Mouse (Mus musculus): ENCODE results near the gene Gaa. TPM values are rescaled to one million over a fixed set of nuclear protein-coding genes. Genes with fewer than 3 reads are reported as not detected.
"Not testable (repeated sequence)": the region's sequence is repeated elsewhere in the genome, so short reads cannot be mapped to it uniquely, and the experiment has no call there.

Gene Gaa
- polyA plus RNA-seq, 1 experiment, result 46.2 TPM

DNA sequence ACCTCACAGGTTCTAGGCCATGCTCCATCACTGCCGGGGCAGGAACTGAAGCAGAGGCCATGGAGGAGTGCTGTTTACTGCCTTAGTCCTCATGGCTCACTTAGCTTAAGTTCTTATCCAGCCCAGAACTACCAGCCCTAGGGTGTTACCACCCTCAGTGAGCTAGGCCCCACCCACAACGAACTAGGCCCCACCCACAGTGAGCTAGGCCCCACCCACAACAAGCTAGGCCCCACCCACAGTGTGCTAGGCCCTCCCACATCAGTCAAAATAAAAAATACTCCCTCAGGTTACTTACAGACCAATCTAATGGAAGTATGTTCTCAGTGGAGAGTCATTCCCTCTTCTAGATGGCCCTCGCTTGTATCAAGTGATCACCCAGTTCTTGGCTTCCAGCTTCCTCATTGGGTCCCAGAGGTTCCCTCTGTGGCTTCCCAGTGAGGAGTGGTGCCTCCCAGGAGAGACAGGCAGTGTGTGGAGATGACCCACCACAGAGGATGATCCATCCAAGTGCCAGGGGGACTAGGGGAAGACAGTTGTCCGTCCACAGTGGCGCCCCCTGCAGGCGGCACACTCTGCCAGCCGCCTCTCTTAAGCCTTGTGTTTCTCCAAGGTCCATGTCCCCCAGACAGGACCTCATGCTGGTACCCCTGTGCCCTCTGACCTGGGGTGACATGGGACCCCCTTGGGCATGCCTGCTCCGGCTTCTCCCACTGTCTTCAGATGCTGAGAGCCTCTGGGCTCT is 5.7 kb downstream of the Gaa start:
- Histone ChIP-seq H3K27ac (ENCODE audit: control insufficient read depth, insufficient read depth, low read depth, low read length) (no peak overlapping the region), H3K36me3 (ENCODE audit: control insufficient read depth, insufficient read depth, low read length) (no peaks in the 10 kb centered on the region), H3K27me3 (ENCODE audit: control insufficient read depth, insufficient read depth, low read length) (no peaks in the 10 kb centered on the region), H3K4me3 (ENCODE audit: control insufficient read depth, low read depth, low read length) (no peak overlapping the region), H3K4me1 (ENCODE audit: control insufficient read depth, insufficient read depth, low read length) (peaks cover 3% of the 10 kb centered on the region)
- TF ChIP-seq CTCF (IDR thresholded peaks at IDR 0.05; ENCODE audit: control insufficient read depth, insufficient read depth, insufficient replicate concordance, low read depth, low read length), result peak; percentile 69
- no peak for TF ChIP-seq POLR2A (IDR thresholded peaks at IDR 0.05; ENCODE audit: control insufficient read depth, low read depth, low read length)

DNA sequence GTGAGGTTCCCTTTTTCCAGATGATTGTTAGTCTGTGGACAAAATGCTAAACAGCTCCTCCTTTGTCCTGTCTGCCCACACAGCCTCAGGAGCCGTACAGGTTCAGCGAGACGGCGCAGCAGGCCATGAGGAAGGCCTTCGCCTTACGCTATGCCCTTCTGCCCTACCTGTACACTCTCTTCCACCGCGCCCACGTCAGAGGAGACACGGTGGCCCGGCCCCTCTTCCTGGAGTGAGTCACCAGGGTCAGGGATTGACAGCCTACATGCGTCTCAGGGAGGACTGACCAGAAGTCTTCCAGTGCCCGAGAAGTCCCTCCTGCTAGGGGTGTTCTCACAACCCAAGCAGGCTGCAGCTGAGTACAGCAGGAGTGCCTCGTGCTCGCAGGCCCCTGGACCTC is 13.3 kb downstream of the Gaa start:
- no peak overlapping the region for H3K4me3 ChIP-seq (ENCODE audit: control insufficient read depth, low read depth, low read length)
- no peak overlapping the region for H3K27ac ChIP-seq (ENCODE audit: control insufficient read depth, insufficient read depth, low read depth, low read length)
- TF ChIP-seq POLR2A (IDR thresholded peaks at IDR 0.05; ENCODE audit: control insufficient read depth, low read depth, low read length) (no peak), CTCF (IDR thresholded peaks at IDR 0.05; ENCODE audit: control insufficient read depth, insufficient read depth, insufficient replicate concordance, low read depth, low read length) (no peak)
- no peaks in the 10 kb centered on the region for H3K36me3 ChIP-seq (ENCODE audit: control insufficient read depth, insufficient read depth, low read length)
- H3K4me1 ChIP-seq (ENCODE audit: control insufficient read depth, insufficient read depth, low read length), result no peaks in the 10 kb centered on the region
- H3K27me3 ChIP-seq (ENCODE audit: control insufficient read depth, insufficient read depth, low read length), result no peaks in the 10 kb centered on the region

DNA sequence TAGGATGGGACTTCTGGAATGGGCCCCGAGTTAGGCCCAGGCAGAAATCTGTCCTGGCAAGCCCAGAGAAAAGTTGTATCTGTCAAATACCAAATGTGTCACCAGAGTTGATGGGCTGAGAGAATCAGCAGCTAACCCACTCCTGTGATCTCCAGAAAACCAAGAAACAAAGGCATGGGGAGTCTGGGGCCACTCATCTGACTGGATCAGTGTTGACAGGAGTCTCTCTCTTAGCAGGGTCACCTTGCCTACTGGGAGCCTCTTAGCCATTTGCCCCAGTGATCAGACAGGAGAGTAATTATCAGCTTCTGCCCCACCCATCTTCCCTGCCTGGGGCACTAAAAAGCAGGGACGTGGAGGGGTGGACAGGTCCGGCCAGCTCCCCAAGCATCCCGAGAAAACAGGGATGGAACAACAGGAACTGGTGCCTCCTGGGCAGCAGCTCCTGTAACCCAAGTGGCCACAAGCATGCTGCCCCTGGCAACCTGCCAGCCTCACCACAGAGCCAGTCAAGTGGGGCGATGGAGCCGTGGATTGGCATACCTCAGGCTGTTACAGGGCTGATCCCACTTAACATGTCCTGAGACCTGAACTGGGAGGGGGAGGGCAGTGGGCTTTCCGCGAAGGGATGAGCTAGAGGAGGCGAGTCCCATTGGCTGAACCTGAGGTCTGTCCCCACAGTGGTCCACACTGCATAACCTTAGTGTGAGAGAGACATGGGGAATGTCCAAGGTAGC is 18.3 kb downstream of the Gaa start:
- H3K27me3 ChIP-seq (ENCODE audit: control insufficient read depth, insufficient read depth, low read length), result no peaks in the 10 kb centered on the region
- H3K27ac ChIP-seq (ENCODE audit: control insufficient read depth, insufficient read depth, low read depth, low read length), result no peak overlapping the region
- TF ChIP-seq POLR2A (IDR thresholded peaks at IDR 0.05; ENCODE audit: control insufficient read depth, low read depth, low read length) (no peak), CTCF (IDR thresholded peaks at IDR 0.05; ENCODE audit: control insufficient read depth, insufficient read depth, insufficient replicate concordance, low read depth, low read length) (no peak)
- H3K36me3 ChIP-seq (ENCODE audit: control insufficient read depth, insufficient read depth, low read length), result no peaks in the 10 kb centered on the region; the same call in none of the 2 replicates
- H3K4me3 ChIP-seq (ENCODE audit: control insufficient read depth, low read depth, low read length), result no peak overlapping the region
- H3K4me1 ChIP-seq (ENCODE audit: control insufficient read depth, insufficient read depth, low read length), result no peaks in the 10 kb centered on the region

DNA sequence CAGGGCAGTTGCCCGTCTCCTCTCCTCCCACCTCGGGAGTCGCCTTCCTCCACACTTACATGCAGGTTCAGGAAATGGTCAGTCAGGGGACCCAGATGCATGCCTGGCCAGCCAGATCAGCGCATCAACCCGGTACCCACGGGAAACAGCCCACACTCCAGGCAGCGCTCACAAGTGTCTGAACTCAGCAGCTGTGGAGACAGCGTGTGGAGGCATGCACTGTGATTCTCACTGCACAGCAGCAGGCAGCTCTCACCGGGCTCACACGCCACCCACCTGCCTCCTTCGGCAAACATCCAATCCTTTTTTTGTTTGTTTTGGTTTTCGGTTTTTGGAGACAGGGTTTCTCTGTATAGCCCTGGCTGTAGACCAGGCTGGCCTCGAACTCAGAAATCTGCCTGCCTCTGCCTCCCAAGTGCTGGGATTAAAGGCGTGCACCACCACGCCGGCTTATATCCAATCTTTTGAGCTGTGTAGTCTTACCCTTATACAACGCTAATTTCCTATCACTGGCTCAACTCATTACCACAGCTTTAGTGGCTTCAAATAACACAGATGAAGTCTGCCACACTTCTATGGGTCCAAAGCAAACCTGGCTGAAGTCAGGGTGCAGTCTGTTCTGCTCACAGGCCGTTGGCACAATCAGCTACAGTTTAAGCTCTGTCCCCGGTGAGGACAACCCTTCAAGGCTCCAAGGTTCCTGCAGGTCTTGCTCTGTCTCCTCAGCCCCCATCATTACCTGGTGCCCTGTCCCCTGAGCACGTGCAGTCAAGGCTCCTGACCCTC is 19.7 kb downstream of the Gaa start:
- no peak overlapping the region for H3K4me3 ChIP-seq (ENCODE audit: control insufficient read depth, low read depth, low read length)

DNA sequence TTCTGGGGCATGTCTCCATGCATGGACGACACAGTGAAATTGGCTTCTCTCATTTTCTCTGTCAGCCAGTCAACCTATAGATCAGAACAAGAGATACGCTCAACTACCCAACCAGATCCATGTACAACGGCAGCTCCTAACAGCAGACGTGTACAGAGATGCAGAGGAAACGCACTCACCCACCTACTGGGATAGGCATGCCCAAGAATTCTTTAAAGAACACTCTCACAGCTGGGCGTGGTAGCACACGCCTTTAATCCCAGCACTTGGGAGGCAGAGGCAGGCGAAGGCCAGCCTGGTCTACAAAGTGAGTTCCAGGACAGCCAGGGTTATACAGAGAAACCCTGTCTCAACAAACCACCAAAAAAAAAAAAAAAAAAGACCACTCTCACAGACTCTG is 25.2 kb downstream of the Gaa start:
- H3K27me3 ChIP-seq (ENCODE audit: control insufficient read depth, insufficient read depth, low read length); H3K36me3 ChIP-seq (ENCODE audit: control insufficient read depth, insufficient read depth, low read length); H3K27ac ChIP-seq (ENCODE audit: control insufficient read depth, insufficient read depth, low read depth, low read length); H3K4me1 ChIP-seq (ENCODE audit: control insufficient read depth, insufficient read depth, low read length); H3K4me3 ChIP-seq (ENCODE audit: control insufficient read depth, low read depth, low read length): not testable (repeated sequence)

More for the DNA sequence above, 19.7 kb downstream of the Gaa start:
- no peak for TF ChIP-seq CTCF (IDR thresholded peaks at IDR 0.05; ENCODE audit: control insufficient read depth, insufficient read depth, insufficient replicate concordance, low read depth, low read length)
- TF ChIP-seq POLR2A (IDR thresholded peaks at IDR 0.05; ENCODE audit: control insufficient read depth, low read depth, low read length), result no peak
- H3K27me3 ChIP-seq (ENCODE audit: control insufficient read depth, insufficient read depth, low read length), result no peaks in the 10 kb centered on the region
- H3K27ac ChIP-seq (ENCODE audit: control insufficient read depth, insufficient read depth, low read depth, low read length), result no peak overlapping the region
- H3K36me3 ChIP-seq (ENCODE audit: control insufficient read depth, insufficient read depth, low read length), result no peaks in the 10 kb centered on the region; the same call in none of the 2 replicates
- H3K4me1 ChIP-seq (ENCODE audit: control insufficient read depth, insufficient read depth, low read length), result no peaks in the 10 kb centered on the region

DNA sequence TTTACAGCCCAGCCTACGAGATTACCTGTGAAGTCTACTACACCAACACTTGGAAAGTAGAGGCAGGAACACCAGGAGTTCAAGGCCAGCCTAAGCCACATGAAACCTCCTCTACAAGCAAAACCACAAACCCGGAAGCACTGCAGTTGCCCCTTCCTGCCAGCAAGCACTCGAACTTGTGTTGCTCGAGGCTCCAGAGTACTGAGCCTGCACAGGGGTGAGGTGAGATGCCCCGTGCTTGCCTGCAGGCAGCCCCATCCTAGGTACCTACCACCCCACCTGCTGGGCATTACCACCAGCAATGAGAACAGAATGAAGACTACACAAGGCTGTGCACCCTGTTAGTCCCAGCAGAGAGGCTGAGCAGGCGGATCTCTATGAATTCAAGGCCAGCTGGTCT is 30.3 kb downstream of the Gaa start:
- H3K27me3 ChIP-seq (ENCODE audit: control insufficient read depth, insufficient read depth, low read length), result no peaks in the 10 kb centered on the region
- no peak overlapping the region for H3K4me3 ChIP-seq (ENCODE audit: control insufficient read depth, low read depth, low read length)
- H3K4me1 ChIP-seq (ENCODE audit: control insufficient read depth, insufficient read depth, low read length), result no peaks in the 10 kb centered on the region; the same call in 1 of the 2 replicates
- H3K36me3 ChIP-seq (ENCODE audit: control insufficient read depth, insufficient read depth, low read length), result peaks cover 1% of the 10 kb centered on the region
- H3K27ac ChIP-seq (ENCODE audit: control insufficient read depth, insufficient read depth, low read depth, low read length), result no peak overlapping the region
- TF ChIP-seq POLR2A (IDR thresholded peaks at IDR 0.05; ENCODE audit: control insufficient read depth, low read depth, low read length) (no peak), CTCF (IDR thresholded peaks at IDR 0.05; ENCODE audit: control insufficient read depth, insufficient read depth, insufficient replicate concordance, low read depth, low read length) (no peak)

DNA sequence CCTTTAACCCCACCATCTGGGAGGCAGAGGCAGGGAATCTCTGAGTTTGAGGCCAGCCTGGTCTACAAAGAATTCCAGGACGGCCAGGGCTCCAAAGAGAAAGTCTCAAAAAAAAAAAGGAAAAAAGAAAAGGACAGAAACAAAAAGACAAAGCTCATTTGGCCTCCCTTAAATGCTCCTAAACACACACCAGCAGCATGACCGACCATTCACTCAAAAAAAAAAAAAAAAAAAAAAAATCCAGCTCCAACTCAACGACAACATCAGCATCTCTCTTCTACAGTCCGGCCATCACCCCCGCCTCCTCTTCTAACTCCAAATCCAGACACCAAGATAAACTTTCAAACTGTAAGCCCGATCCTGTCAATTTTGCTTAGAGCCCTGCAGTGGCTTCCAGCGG is 31.2 kb downstream of the Gaa start:
- TF ChIP-seq POLR2A (IDR thresholded peaks at IDR 0.05; ENCODE audit: control insufficient read depth, low read depth, low read length), result no peak
- TF ChIP-seq CTCF (IDR thresholded peaks at IDR 0.05; ENCODE audit: control insufficient read depth, insufficient read depth, insufficient replicate concordance, low read depth, low read length), result no peak
- Histone ChIP-seq H3K36me3 (ENCODE audit: control insufficient read depth, insufficient read depth, low read length) (no peaks in the 10 kb centered on the region; the same call in 1 of the 2 replicates), H3K27me3 (ENCODE audit: control insufficient read depth, insufficient read depth, low read length) (no peaks in the 10 kb centered on the region), H3K4me3 (ENCODE audit: control insufficient read depth, low read depth, low read length) (peak overlapping the region; percentile 89), H3K27ac (ENCODE audit: control insufficient read depth, insufficient read depth, low read depth, low read length) (no peak overlapping the region), H3K4me1 (ENCODE audit: control insufficient read depth, insufficient read depth, low read length) (no peaks in the 10 kb centered on the region; the same call in 1 of the 2 replicates)
